Comparison of ENCODE assay signal across 8 mouse cellular contexts in genomic region chr8:69653808-69654357, GRCm38 (mm10). TPM values are rescaled to one million over a fixed set of nuclear protein-coding genes. Genes with fewer than 3 reads are reported as not detected.
DNase-seq lines count a peak whose midpoint lies in the region; ATAC-seq and TF ChIP-seq lines count a peak whose summit lies in the region.

No protein-coding gene starts in this region.

- TF ChIP-seq CTCF in cerebellum, adult 2 months (IDR thresholded peaks at IDR 0.05; ENCODE audit: borderline replicate concordance, insufficient read depth, low read depth, low read length): no peak

- H3K4me3 ChIP-seq in cerebellum, adult 2 months (replicated peaks; ENCODE audit: insufficient read depth, low read depth, low read length): peak overlapping the region; percentile 69
- peak overlapping the region; percentile 91 for H3K4me3 ChIP-seq in megakaryocyte, embryonic 14.5 days (replicated peaks)
- peak overlapping the region; percentile 67 for H3K4me3 ChIP-seq in limb, embryonic 13.5 days
- peak overlapping the region; percentile 59 for H3K4me3 ChIP-seq in stomach, embryonic 15.5 days (replicated peaks)

- DNase-seq in cerebellum, adult 2 months: peak; percentile 4 to 9
- DNase-seq in frontal cortex, postnatal 36 days (ENCODE audit: low spot score in 2 of 2): no peak
- DNase-seq in urinary bladder, postnatal 10 days (ENCODE audit: low spot score): no peak

- peaks cover 11% of the 10 kb centered on the region for H3K9me3 ChIP-seq in megakaryocyte, embryonic 14.5 days
- no peaks in the 10 kb centered on the region for H3K9me3 ChIP-seq in limb, embryonic 13.5 days
- H3K9me3 ChIP-seq in stomach, embryonic 15.5 days: no peaks in the 10 kb centered on the region

- WGBS in cerebellum, adult 2 months: 31% methylated on average over 10 of the region's 10 CpGs
- WGBS in limb, embryonic 13.5 days: 44% methylated on average over 10 of the region's 10 CpGs
- 39% methylated on average over 10 of the region's 10 CpGs for WGBS in stomach, embryonic 15.5 days

- no peak overlapping the region for H3K27ac ChIP-seq in cerebellum, adult 2 months (ENCODE audit: insufficient read depth, low read length)
- H3K27ac ChIP-seq in limb, embryonic 13.5 days: no peak overlapping the region
- H3K27ac ChIP-seq in stomach, embryonic 15.5 days: no peak overlapping the region

- ATAC-seq in cerebellum, adult (ENCODE audit: insufficient number of reproducible peaks, low FRiP score, low TSS enrichment): no peak
- no peak for ATAC-seq in megakaryocyte, adult 5-6 weeks (ENCODE audit: poor library complexity, severe bottlenecking)
- ATAC-seq in limb, embryonic 13.5 days (ENCODE audit: low FRiP score, low read depth): peak; percentile 1; the same call in 1 of the 2 replicates
- no peak for ATAC-seq in stomach, embryonic 15.5 days (ENCODE audit: insufficient read depth, low FRiP score, low read depth)

- no peaks in the 10 kb centered on the region for H3K27me3 ChIP-seq in cerebellum, adult 2 months (ENCODE audit: control insufficient read depth, insufficient read depth, low read length)
- H3K27me3 ChIP-seq in megakaryocyte, embryonic 14.5 days (replicated peaks): peaks cover 32% of the 10 kb centered on the region
- H3K27me3 ChIP-seq in limb, embryonic 13.5 days: no peaks in the 10 kb centered on the region
- no peaks in the 10 kb centered on the region for H3K27me3 ChIP-seq in stomach, embryonic 15.5 days (replicated peaks)

- peak overlapping the region; percentile 85 for H3K4me2 ChIP-seq in limb, embryonic 13.5 days (replicated peaks)
- H3K4me2 ChIP-seq in stomach, embryonic 15.5 days: peak overlapping the region; percentile 87

- H3K9ac ChIP-seq in limb, embryonic 13.5 days: no peak overlapping the region
- H3K9ac ChIP-seq in stomach, embryonic 15.5 days: no peak overlapping the region

- no peaks in the 10 kb centered on the region for H3K4me1 ChIP-seq in cerebellum, adult 2 months (ENCODE audit: control insufficient read depth, insufficient read depth, low read length)
- peaks cover 10% of the 10 kb centered on the region for H3K4me1 ChIP-seq in megakaryocyte, embryonic 14.5 days
- peaks cover 8% of the 10 kb centered on the region for H3K4me1 ChIP-seq in limb, embryonic 13.5 days
- H3K4me1 ChIP-seq in stomach, embryonic 15.5 days: no peaks in the 10 kb centered on the region

- no peaks in the 10 kb centered on the region for H3K36me3 ChIP-seq in megakaryocyte, embryonic 14.5 days (replicated peaks; ENCODE audit: low read length)
- H3K36me3 ChIP-seq in limb, embryonic 13.5 days: no peaks in the 10 kb centered on the region
- no peaks in the 10 kb centered on the region for H3K36me3 ChIP-seq in stomach, embryonic 15.5 days

- no peak for TF ChIP-seq POLR2A in cerebellum, adult 2 months (IDR thresholded peaks at IDR 0.05; ENCODE audit: borderline replicate concordance, insufficient read depth, low read length)

RNA-seq across cellular contexts. Expression of gene Zfp964, which starts 0.4 kb away (rescaled TPM):
- polyA plus RNA-seq in cerebellum, adult 2 months (2012; rRNA removed): 2.3 and 2.6 TPM in 2 replicates
- not detected in 2 replicates for polyA plus RNA-seq in megakaryocyte, embryonic 14.5 days (2012; ENCODE audit: insufficient read depth, low replicate concordance)
- total RNA-seq in megakaryocyte, adult 5-6 weeks (2015): 0.76 and 0.89 TPM in 2 replicates
- total RNA-seq in megakaryocyte, adult 5-6 weeks (2017): 0.33 TPM in 1 of 2 replicates, not detected in the other
- polyA plus RNA-seq in limb, embryonic 13.5 days (2015; fragmentation: Nextera tagmentation; extraction: Ambion mirVana): 2.6 and 2.9 TPM in 2 replicates
- polyA plus RNA-seq in stomach, embryonic 15.5 days (2015; fragmentation: Nextera tagmentation; extraction: Ambion mirVana): 1.5 and 1.7 TPM in 2 replicates

RNA-seq across cellular contexts. Expression of gene Zfp868, which starts 28.5 kb away (rescaled TPM):
- polyA plus RNA-seq in cerebellum, adult 2 months (2012; rRNA removed): 17.8 and 18.7 TPM in 2 replicates
- 0.07 and 1.4 TPM in 2 replicates for polyA plus RNA-seq in megakaryocyte, embryonic 14.5 days (2012; ENCODE audit: insufficient read depth, low replicate concordance)
- 22.9 and 23.7 TPM in 2 replicates for total RNA-seq in megakaryocyte, adult 5-6 weeks (2015)
- total RNA-seq in megakaryocyte, adult 5-6 weeks (2017): 14.0 TPM in 2 replicates
- polyA plus RNA-seq in limb, embryonic 13.5 days (2015; fragmentation: Nextera tagmentation; extraction: Ambion mirVana): 31.1 TPM in 2 replicates
- polyA plus RNA-seq in stomach, embryonic 15.5 days (2015; fragmentation: Nextera tagmentation; extraction: Ambion mirVana): 19.1 and 19.2 TPM in 2 replicates

RNA-seq across cellular contexts. Expression of gene Zfp869, which starts 56.6 kb away (rescaled TPM):
- polyA plus RNA-seq in cerebellum, adult 2 months (2012; rRNA removed): 24.2 and 24.5 TPM in 2 replicates
- 0.32 TPM in 1 of 2 replicates, not detected in the other for polyA plus RNA-seq in megakaryocyte, embryonic 14.5 days (2012; ENCODE audit: insufficient read depth, low replicate concordance)
- 16.7 and 17.9 TPM in 2 replicates for total RNA-seq in megakaryocyte, adult 5-6 weeks (2015)
- total RNA-seq in megakaryocyte, adult 5-6 weeks (2017): 18.1 and 21.5 TPM in 2 replicates
- polyA plus RNA-seq in limb, embryonic 13.5 days (2015; fragmentation: Nextera tagmentation; extraction: Ambion mirVana): 33.5 and 34.2 TPM in 2 replicates
- polyA plus RNA-seq in stomach, embryonic 15.5 days (2015; fragmentation: Nextera tagmentation; extraction: Ambion mirVana): 24.3 and 28.5 TPM in 2 replicates

Comparison
In these comparisons a context has a peak if more than half of its experiments do, and no peak if none do; other contexts are left out.
1. DNase-seq: peak in cerebellum, adult 2 months (2 of 2); none in frontal cortex, postnatal 36 days (0 of 2) and urinary bladder, postnatal 10 days (single experiment).
2. RNA of gene Zfp869, which starts 56.6 kb away (polyA plus RNA-seq): 33.5 to 34.2 TPM in limb, embryonic 13.5 days, 24.2 to 24.5 TPM in cerebellum, adult 2 months and 24.3 to 28.5 TPM in stomach, embryonic 15.5 days; 0.32 TPM in megakaryocyte, embryonic 14.5 days; every median in the first group is over 10 times any median in the second.
3. Peak in every context shown above with its lines, with median percentiles within 50 percentile points of each other: H3K4me3 ChIP-seq.